Mouse (Mus musculus) cortical plate, adult 2 months (tissue): ENCODE measurements around the gene Rab8a. TPM values are rescaled to one million over a fixed set of nuclear protein-coding genes. Genes with fewer than 3 reads are reported as not detected.
A peak's percentile ranks its signal among the peaks of the same experiment; 100 is the strongest.
"Not testable (repeated sequence)": the region's sequence is repeated elsewhere in the genome, so short reads cannot be mapped to it uniquely, and the experiment has no call there.

ENCODE experiments used
- H3K27ac ChIP-seq: fragments of 200-500 bp; 2 replicates; pipeline ENCODE4 v1.5.1; 2012; ENCODE audit warnings: low read length, control low read depth, inconsistent platforms; ENCODE audit not compliant: insufficient read depth
- H3K4me1 ChIP-seq: fragments of 200-500 bp; 2 replicates; pipeline ENCODE4 v1.6.1; 2011; ENCODE audit warnings: low read length; ENCODE audit not compliant: control insufficient read depth, insufficient read depth
- H3K4me3 ChIP-seq: fragments of 200-500 bp; 2 replicates; pipeline ENCODE4 v1.5.1; 2011; ENCODE audit warnings: mild to moderate bottlenecking, low read length, control low read depth; ENCODE audit not compliant: insufficient read depth
- CTCF ChIP-seq: fragments of 200-500 bp; IDR thresholded peaks from 2 replicates; pipeline ENCODE4 v1.5.1; 2011; ENCODE audit warnings: mild to moderate bottlenecking, control low read depth, low read length; ENCODE audit not compliant: insufficient read depth; ENCODE audit errors: extremely low read depth
- POLR2A ChIP-seq: fragments of 200-500 bp; IDR thresholded peaks from 2 replicates; pipeline ENCODE4 v1.6.1; 2011; ENCODE audit warnings: mild to moderate bottlenecking, low read length, control low read depth; ENCODE audit not compliant: insufficient read depth; ENCODE audit errors: extremely low read depth
- polyA plus RNA-seq: library from polyadenylated mRNA; depleted of rRNA; stranded (reverse); fragments of >200 nt; gene quantifications from 2 replicates; pipeline ENCODE4 v1.2.3, GENCODE M21; 2012; rRNA removed

Rab8a gene
- 58.6 and 62.1 TPM in 2 replicates for polyA plus RNA-seq

GRCm38 (mm10) chr8:72160707-72161697 is at the start of gene Rab8a:
Gene Rab8a (plus strand): TSS chr8:72161200.
- Histone ChIP-seq H3K27ac (no peak within 1 kb of the TSS), H3K4me3 (peak within 1 kb of the TSS; percentile 72), H3K4me1 (peaks cover 5% of the 10 kb centered on the region)
- TF ChIP-seq CTCF: no peak
- TF ChIP-seq POLR2A: peak; percentile 86

DNA sequence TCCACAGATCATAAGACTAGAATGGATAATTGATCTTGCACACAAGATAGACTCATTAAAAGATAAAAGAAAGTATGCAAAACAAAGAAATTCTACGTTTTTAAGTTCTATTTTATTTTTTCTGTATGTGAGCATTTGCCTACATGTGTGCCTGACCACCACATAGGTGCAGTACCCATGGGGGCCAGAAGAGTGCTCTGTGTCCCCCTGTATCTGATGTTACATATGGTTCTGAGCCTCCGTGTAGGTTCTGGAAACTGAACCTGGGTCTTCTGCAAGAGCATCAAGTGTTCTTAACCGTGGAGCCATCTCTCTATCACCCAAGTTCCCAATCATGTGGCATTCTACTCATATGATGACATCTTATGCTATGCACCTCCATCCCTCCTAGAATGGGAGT is 48.5 kb upstream of the Rab8a start:
- Histone ChIP-seq H3K4me1 (no peaks in the 10 kb centered on the region), H3K27ac (no peak overlapping the region), H3K4me3 (no peak overlapping the region)
- TF ChIP-seq POLR2A: no peak
- no peak for TF ChIP-seq CTCF

DNA sequence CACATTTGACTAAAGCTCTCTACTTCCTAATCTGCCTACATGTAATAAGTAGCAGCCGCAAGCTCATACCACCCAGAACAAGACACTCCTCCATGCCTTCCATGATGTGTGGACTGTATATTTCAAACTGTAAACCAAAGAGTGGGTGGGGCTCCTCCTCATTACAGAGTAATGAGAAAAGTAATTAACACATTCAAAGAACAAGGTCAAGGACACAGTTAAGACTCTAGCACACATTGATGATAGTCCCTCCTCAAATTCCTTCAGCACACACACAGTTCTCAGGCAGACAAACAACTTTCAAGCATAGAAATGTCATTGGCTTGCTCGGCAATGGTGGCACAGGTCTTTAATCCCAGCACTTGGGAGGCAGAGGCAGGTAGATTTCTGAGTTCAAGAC is 45.8 kb upstream of the Rab8a start:
- Histone ChIP-seq H3K4me1 (no peaks in the 10 kb centered on the region), H3K4me3 (no peak overlapping the region), H3K27ac (no peak overlapping the region)
- no peak for TF ChIP-seq POLR2A
- TF ChIP-seq CTCF: no peak

DNA sequence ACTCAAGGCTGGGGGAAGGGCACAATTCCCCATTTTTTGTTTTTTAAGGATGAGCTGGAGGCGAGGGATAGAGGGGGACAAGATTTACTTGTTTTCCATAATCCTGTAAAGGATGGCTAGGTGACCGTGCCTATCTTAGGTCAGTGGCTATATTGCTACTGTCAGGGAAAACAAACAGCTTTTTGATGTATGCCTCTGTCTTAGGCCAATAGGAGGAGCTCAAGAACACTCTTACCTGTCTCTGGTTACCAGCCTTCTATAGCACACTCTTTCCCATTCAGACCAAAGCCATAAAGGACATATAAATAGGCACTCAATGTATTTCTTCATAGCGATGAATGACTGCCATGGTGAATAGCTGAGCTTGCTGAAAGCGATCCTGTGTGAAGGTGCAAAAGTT is 42.4 kb upstream of the Rab8a start:
- no peak for TF ChIP-seq CTCF
- no peak for TF ChIP-seq POLR2A
- Histone ChIP-seq H3K27ac (no peak overlapping the region), H3K4me1 (no peaks in the 10 kb centered on the region), H3K4me3 (no peak overlapping the region)

DNA sequence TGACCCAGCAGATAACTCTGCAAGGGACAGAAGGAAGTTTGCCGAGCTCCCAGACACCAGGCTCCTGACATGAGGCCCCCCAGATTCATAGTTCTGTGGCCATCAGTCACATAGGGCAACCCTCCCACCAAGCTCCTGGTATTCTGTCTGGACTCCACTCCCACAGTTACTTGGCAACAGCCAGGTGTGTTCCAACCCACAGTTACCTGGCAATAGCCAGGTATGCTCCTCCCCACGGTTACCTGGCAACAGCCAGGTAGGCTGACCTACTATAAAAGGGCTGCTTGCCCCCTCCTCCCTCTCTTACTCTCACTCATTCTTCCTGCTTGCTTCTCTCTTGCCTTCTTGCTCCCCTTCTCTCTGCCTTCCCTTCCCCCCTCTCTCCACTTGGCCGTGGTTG is 39.5 kb upstream of the Rab8a start:
- H3K4me3 ChIP-seq, H3K4me1 ChIP-seq, H3K27ac ChIP-seq: not testable (repeated sequence)

DNA sequence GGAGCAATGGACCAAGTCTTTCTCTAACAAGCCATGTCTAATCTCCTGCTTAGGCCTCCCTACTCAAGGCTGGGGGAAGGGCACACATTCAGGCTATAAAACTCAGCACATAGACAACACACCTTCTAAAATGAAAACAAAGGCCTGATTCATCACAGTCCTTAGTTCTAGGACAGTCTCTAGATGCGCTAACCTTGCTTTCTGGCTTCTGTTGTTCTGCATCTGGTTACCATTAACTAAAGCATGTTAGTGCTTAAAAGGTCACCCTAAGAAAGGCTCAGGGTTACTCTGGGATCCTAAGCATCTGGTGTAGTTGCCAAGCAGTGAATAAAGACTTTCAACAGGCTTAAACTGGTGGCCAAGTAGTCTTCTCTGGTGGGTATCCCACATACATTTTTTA is 39.0 kb upstream of the Rab8a start:
- TF ChIP-seq POLR2A (no peak), CTCF (no peak)
- no peak overlapping the region for H3K27ac ChIP-seq
- H3K4me1 ChIP-seq: no peaks in the 10 kb centered on the region
- no peak overlapping the region for H3K4me3 ChIP-seq

DNA sequence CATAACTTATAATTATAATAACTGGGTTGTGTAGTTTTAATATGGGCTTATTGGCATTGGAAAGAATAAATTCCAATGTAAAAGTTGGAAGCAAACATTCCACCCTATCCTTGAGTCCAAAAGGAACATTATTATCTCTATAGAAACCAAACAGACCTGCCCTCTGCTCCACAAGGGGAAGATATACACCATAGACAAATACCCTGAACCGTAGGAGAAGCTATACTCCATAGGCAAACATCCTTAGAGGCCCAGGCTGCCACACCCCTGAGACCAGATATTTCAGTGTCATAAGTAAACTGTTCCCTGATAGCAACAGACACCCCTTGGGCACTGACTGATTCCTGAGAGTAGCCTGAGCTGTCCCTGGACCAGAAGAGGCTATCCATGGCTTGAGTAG is 33.2 kb upstream of the Rab8a start:
- no peak overlapping the region for H3K27ac ChIP-seq
- H3K4me1 ChIP-seq: no peaks in the 10 kb centered on the region
- TF ChIP-seq POLR2A (no peak), CTCF (no peak)
- H3K4me3 ChIP-seq: no peak overlapping the region

GRCm38 (mm10) chr8:72131251-72131650 is 29.7 kb upstream of the Rab8a start:
- TF ChIP-seq POLR2A (no peak), CTCF (no peak)
- Histone ChIP-seq H3K27ac (no peak overlapping the region), H3K4me1 (peaks cover 2% of the 10 kb centered on the region; the same call in 1 of the 2 replicates), H3K4me3 (no peak overlapping the region)

- TF ChIP-seq POLR2A (no peak), CTCF (no peak)
- no peak overlapping the region for H3K27ac ChIP-seq
- H3K4me1 ChIP-seq: peaks cover 2% of the 10 kb centered on the region; the same call in 1 of the 2 replicates
- no peak overlapping the region for H3K4me3 ChIP-seq
Measured at GRCm38 (mm10) chr8:72131901-72132300, 29.1 kb upstream of the Rab8a start.

- H3K27ac ChIP-seq: no peak overlapping the region
- peaks cover 2% of the 10 kb centered on the region; the same call in 1 of the 2 replicates for H3K4me1 ChIP-seq
- H3K4me3 ChIP-seq: no peak overlapping the region
- TF ChIP-seq CTCF (no peak), POLR2A (no peak)
Measured at GRCm38 (mm10) chr8:72132417-72132816, 28.6 kb upstream of the Rab8a start.
